In genomic region chr7:107403261-107403660, GRCm38 (mm10) we compare ENCODE assay signal across 22 mouse cellular contexts. TPM values are rescaled to one million over a fixed set of nuclear protein-coding genes. Genes with fewer than 3 reads are reported as not detected.
"Had no signal": no experiment of that assay in that cellular context is flagged by ENCODE, and none has a peak within 500 bp of the region (broad histone marks: within the 10 kb centered on the region; RNA-seq: fewer than 3 reads in every experiment).

No protein-coding gene starts in this region.

- DNase-seq: kidney, adult 8-10 months; kidney, postnatal 10 days; kidney, postnatal 36 days; left cerebral cortex, postnatal 4 days; liver, postnatal 0 days; lung, postnatal 10 days; lung, postnatal 4 days; right cerebral cortex, adult 18-20 months; right cerebral cortex, postnatal 14 days; right cerebral cortex, postnatal 4 days; spleen, adult 18-20 months; thymus, postnatal 25 days had no signal

- H3K4me1 ChIP-seq: kidney, embryonic 15.5 days; limb, embryonic 12.5 days; limb, embryonic 15.5 days; lung, embryonic 15.5 days; midbrain, embryonic 12.5 days; midbrain, embryonic 15.5 days; stomach, embryonic 15.5 days had no signal

- ATAC-seq: liver, postnatal 0 days; midbrain, embryonic 15.5 days had no signal

- H3K4me3 ChIP-seq: kidney, embryonic 15.5 days; limb, embryonic 12.5 days; limb, embryonic 15.5 days; lung, embryonic 15.5 days; midbrain, embryonic 12.5 days; midbrain, embryonic 15.5 days; myocyte; stomach, embryonic 15.5 days had no signal

RNA-seq across cellular contexts. Expression of gene Syt9, which starts 32.7 kb away (rescaled TPM):
- total RNA-seq: megakaryocyte-erythroid progenitor cell, adult 5-6 weeks; monocyte, adult 5-6 weeks had no signal
- polyA plus RNA-seq: myocyte had no signal
